Mouse (Mus musculus) liver, postnatal 0 days (tissue): ENCODE data around the gene Plekhg3. TPM values are rescaled to one million over a fixed set of nuclear protein-coding genes. Genes with fewer than 3 reads are reported as not detected.

Source experiments
- ATAC-seq: fragments of 200-750 bp; cut with Nextera tagmentation; 2 replicates; pipeline ENCODE4 v1.8.0; 2017; ENCODE audit warnings: mild to moderate bottlenecking, moderate library complexity
- DNase-seq: peaks from one replicate; pipeline ENCODE4 v3.0.0-alpha.2; 2016
- H3K27ac ChIP-seq: fragments of 300-500 bp; sonication (generic); 2 replicates; pipeline ENCODE4 v1.5.1; 2014; ENCODE audit warnings: antibody characterized with exemption, moderate library complexity, mild to moderate bottlenecking, low read depth
- H3K27me3 ChIP-seq: fragments of 300-500 bp; sonication (generic); 2 replicates; pipeline ENCODE4 v1.6.1; 2014; ENCODE audit warnings: low read length, control low read depth, mixed read lengths; ENCODE audit not compliant: insufficient read depth
- H3K36me3 ChIP-seq: fragments of 300-500 bp; sonication (generic); replicated peaks from 2 replicates; pipeline ENCODE4 v1.6.1; 2014; ENCODE audit warnings: mild to moderate bottlenecking, control low read depth, low read length, moderate library complexity, mixed read lengths; ENCODE audit not compliant: insufficient read depth
- H3K4me1 ChIP-seq: fragments of 300-500 bp; sonication (generic); 2 replicates; pipeline ENCODE4 v1.6.1; 2014; ENCODE audit warnings: antibody characterized with exemption, mild to moderate bottlenecking, control low read depth; ENCODE audit not compliant: insufficient read depth
- H3K4me2 ChIP-seq: fragments of 300-500 bp; sonication (generic); 2 replicates; pipeline ENCODE4 v1.6.1; 2014; ENCODE audit warnings: low read depth, mild to moderate bottlenecking, low read length, moderate library complexity, mixed read lengths
- H3K4me3 ChIP-seq: fragments of 300-500 bp; sonication (generic); 2 replicates; pipeline ENCODE4 v1.5.1; 2014; ENCODE audit warnings: low read depth, low read length
- H3K9ac ChIP-seq: fragments of 300-500 bp; sonication (generic); replicated peaks from 2 replicates; pipeline ENCODE4 v1.6.1; 2014; ENCODE audit warnings: mild to moderate bottlenecking, moderate library complexity
- H3K9me3 ChIP-seq: fragments of 300-500 bp; sonication (generic); 2 replicates; pipeline ENCODE4 v1.6.1; 2016; ENCODE audit warnings: mild to moderate bottlenecking, control low read depth, low read length, mixed read lengths
- CTCF ChIP-seq: sonication (generic); IDR thresholded peaks from 2 replicates; pipeline ENCODE4 v1.5.1; 2016; ENCODE audit warnings: antibody characterized with exemption, low read depth
- EP300 ChIP-seq: IDR thresholded peaks from 2 replicates; pipeline ENCODE4 v1.6.1; 2016; ENCODE audit warnings: antibody characterized with exemption, low read depth, mild to moderate bottlenecking
- WGBS: fragments of 180-500 bp; shearing (Covaris S2); extraction: QIAGEN DNeasy Blood & Tissue Kit; methylation state at CpG from one replicate; pipeline ENCODE4 v1.1.7; 2014; ENCODE audit not compliant: insufficient replicate concordance; 5-methylcytosine and 5-hydroxymethylcytosine counted together
- polyA plus RNA-seq: library from polyadenylated mRNA; unstranded; fragments of >200 nt; fragmentation: Nextera tagmentation; extraction: Ambion mirVana; gene quantifications from 2 replicates; pipeline ENCODE4 v1.2.1, GENCODE M21; 2015

Gene Plekhg3
- polyA plus RNA-seq, 1 experiment from 2014 or later: 3.7 TPM

DNA sequence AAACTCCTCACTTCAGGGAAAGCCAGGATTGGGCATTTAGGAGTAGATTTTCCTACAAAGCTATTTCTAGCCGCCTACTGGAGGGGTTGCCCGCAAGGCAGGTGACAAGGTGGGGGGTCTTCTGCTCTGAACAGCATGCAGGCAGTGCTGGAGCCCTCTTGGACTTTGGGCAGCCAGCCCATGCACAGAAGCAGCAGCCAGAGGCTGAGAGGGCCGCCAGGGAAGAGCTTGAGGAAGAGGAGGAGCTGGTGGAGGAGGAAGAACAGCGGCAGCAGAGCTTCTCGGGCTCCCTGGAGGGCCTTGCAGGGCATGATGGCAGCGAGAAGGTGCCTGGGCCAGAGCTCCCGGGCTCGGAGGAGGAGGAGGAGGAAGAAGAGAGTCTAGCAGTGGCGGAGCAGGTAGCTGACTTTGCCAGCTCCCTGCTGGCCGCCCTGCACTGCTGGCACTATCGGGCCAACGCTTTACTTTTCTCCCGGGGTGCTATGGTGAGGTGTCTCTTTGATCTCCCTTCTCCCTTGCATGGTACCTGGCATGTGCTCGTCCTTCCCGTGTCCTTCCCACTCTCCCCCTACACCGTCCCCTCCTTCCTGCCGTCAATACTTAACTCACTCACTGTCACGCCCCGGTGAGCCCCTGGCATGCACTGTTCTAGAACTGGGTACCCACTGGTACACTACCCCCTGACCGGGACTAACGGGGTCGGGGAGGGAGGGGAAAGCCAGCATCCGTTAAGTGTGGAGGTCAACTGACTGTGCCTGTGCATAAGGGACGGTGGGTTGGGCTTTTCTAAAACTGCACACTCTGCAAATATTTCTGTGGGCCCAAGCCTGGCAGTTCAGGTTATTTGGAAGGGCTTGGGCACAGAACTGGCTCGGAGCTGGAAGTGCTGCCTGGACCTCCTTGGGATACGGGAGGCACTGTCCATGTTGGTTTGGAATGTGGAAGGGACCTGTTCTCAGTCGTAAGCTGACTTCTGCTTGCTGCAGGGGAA lies 41.9 kb downstream of the Plekhg3 start:
- no peaks in the 10 kb centered on the region for H3K27me3 ChIP-seq
- H3K36me3 ChIP-seq: peaks cover 61% of the 10 kb centered on the region
- no peaks in the 10 kb centered on the region for H3K9me3 ChIP-seq
- no peak overlapping the region for H3K4me2 ChIP-seq
- no peak overlapping the region for H3K4me3 ChIP-seq
- whole genome bisulfite sequencing: 84% methylated on average over 27 of the region's 27 CpGs
- H3K4me1 ChIP-seq: no peaks in the 10 kb centered on the region
- DNase-seq (no peak), ATAC-seq (no peak)
- TF ChIP-seq CTCF: no peak
- no peak for TF ChIP-seq EP300
- no peak overlapping the region for H3K27ac ChIP-seq
- H3K9ac ChIP-seq: no peak overlapping the region

GRCm38 (mm10) chr12:76573381-76573780 lies 42.7 kb downstream of the Plekhg3 start:
- no peak for ATAC-seq
- Histone ChIP-seq H3K4me3 (no peak overlapping the region), H3K36me3 (peaks cover 67% of the 10 kb centered on the region), H3K4me1 (no peaks in the 10 kb centered on the region), H3K27ac (no peak overlapping the region), H3K4me2 (no peak overlapping the region), H3K9me3 (no peaks in the 10 kb centered on the region), H3K27me3 (no peaks in the 10 kb centered on the region), H3K9ac (no peak overlapping the region)
- 82% methylated on average over 6 of the region's 6 CpGs for WGBS
- DNase-seq: no peak
- TF ChIP-seq EP300 (no peak), CTCF (no peak)

GRCm38 (mm10) chr12:76574815-76575214 lies 44.1 kb downstream of the Plekhg3 start:
- no peak overlapping the region for H3K27ac ChIP-seq
- no peak overlapping the region for H3K4me3 ChIP-seq
- H3K9ac ChIP-seq: no peak overlapping the region
- no peaks in the 10 kb centered on the region for H3K9me3 ChIP-seq
- H3K4me2 ChIP-seq: no peak overlapping the region
- H3K36me3 ChIP-seq: peaks cover 66% of the 10 kb centered on the region
- ATAC-seq (no peak), DNase-seq (no peak)
- no peak for TF ChIP-seq EP300
- TF ChIP-seq CTCF: no peak
- WGBS: 86% methylated on average over 6 of the region's 6 CpGs
- peaks cover 3% of the 10 kb centered on the region; the same call in 1 of the 2 replicates for H3K4me1 ChIP-seq
- no peaks in the 10 kb centered on the region for H3K27me3 ChIP-seq

DNA sequence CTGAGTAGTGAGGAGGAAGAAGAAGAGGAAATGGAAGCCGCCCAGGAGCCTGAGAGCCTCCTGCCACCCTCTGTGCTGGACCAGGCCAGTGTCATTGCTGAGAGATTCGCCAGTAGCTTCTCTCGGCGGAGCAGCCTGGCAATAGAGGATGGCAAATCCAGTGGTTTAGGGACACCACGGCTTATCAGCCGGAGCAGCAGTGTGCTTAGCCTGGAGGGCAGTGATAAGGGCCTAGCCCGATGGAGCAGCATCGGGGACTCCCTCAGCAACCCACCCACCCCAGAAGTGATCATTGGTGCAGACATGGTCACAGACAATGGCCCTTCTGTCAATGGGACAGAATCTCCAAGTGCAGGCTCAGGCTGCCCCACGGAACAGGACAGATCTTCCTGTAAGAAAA lies 45.4 kb downstream of the Plekhg3 start:
- peak; percentile 38 for ATAC-seq
- H3K9me3 ChIP-seq: no peaks in the 10 kb centered on the region
- no peak for DNase-seq
- H3K36me3 ChIP-seq: peaks cover 61% of the 10 kb centered on the region
- H3K9ac ChIP-seq: no peak overlapping the region
- TF ChIP-seq EP300 (no peak), CTCF (no peak)
- H3K4me3 ChIP-seq: no peak overlapping the region
- WGBS: 56% methylated on average over 9 of the region's 9 CpGs
- H3K27me3 ChIP-seq: no peaks in the 10 kb centered on the region
- H3K27ac ChIP-seq: no peak overlapping the region
- peaks cover 13% of the 10 kb centered on the region for H3K4me1 ChIP-seq
- no peak overlapping the region for H3K4me2 ChIP-seq

- Histone ChIP-seq H3K4me1 (peaks cover 17% of the 10 kb centered on the region), H3K27me3 (no peaks in the 10 kb centered on the region), H3K27ac (no peak overlapping the region), H3K9me3 (no peaks in the 10 kb centered on the region), H3K4me2 (no peak overlapping the region), H3K36me3 (peaks cover 58% of the 10 kb centered on the region), H3K4me3 (no peak overlapping the region), H3K9ac (no peak overlapping the region)
- ATAC-seq (no peak), DNase-seq (no peak)
- 81% methylated on average over 8 of the region's 8 CpGs for WGBS
- TF ChIP-seq CTCF: no peak
- no peak for TF ChIP-seq EP300
Measured at GRCm38 (mm10) chr12:76576806-76577205, 46.1 kb downstream of the Plekhg3 start.

DNA sequence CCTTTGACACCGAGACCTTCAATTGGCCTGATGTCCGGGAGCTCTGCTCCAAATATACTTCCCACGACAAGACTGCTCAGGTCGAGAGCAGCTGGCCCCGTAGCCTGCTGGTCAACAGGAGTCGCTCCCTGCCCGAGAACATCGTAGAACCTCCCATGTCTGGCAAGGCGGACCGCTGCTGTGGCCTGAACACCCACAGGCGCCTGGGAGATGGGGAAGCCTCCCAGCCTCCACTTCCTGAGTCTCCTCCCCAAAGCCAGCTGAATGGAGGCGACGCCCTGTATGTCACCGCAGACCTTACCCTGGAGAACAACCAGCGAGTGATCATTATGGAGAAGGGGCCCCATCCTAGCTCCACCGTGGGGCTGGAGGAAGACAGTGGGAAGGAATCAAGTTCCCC lies 47.2 kb downstream of the Plekhg3 start:
- Histone ChIP-seq H3K9me3 (no peaks in the 10 kb centered on the region), H3K9ac (no peak overlapping the region), H3K27me3 (no peaks in the 10 kb centered on the region), H3K4me2 (no peak overlapping the region), H3K4me1 (peaks cover 20% of the 10 kb centered on the region), H3K27ac (no peak overlapping the region), H3K36me3 (peaks cover 48% of the 10 kb centered on the region), H3K4me3 (no peak overlapping the region)
- ATAC-seq (no peak), DNase-seq (no peak)
- TF ChIP-seq CTCF: no peak
- no peak for TF ChIP-seq EP300
- WGBS: 75% methylated on average over 16 of the region's 16 CpGs
